Mouse (Mus musculus): ENCODE measurements around the gene Nanp. TPM values are rescaled to one million over a fixed set of nuclear protein-coding genes. Genes with fewer than 3 reads are reported as not detected.

Nanp gene
- total RNA-seq (2012; rRNA removed) (15.6 and 22.2 TPM in 2 replicates), total RNA-seq (2014; rRNA removed) (30.8 and 35.3 TPM in 2 replicates), polyA plus RNA-seq (2012; ENCODE audit: insufficient read length, low read depth) (31.9 and 33.0 TPM in 2 replicates)

- H3K27ac ChIP-seq (ENCODE audit: insufficient read depth, low read depth): peak within 1 kb of the TSS; percentile 29
- H3K9ac ChIP-seq (ENCODE audit: insufficient read depth, low read depth): peak within 1 kb of the TSS; percentile 93
- peak within 1 kb of the TSS; percentile 81 for H3K4me2 ChIP-seq (ENCODE audit: insufficient read depth, low read depth, poor library complexity, severe bottlenecking)
- H3K4me1 ChIP-seq (ENCODE audit: control insufficient read depth in 1 of 2, insufficient read depth in 2 of 2): peaks cover 5 to 23% of the 10 kb centered on the region in 2 experiments; a peak in 2 of 4 replicates
- peaks cover 0 to 7% of the 10 kb centered on the region in 2 experiments for H3K36me3 ChIP-seq (replicated peaks in 1 of 2; ENCODE audit: control insufficient read depth in 1 of 2, insufficient read depth in 1 of 2, low read length in 1 of 2)
- H3K79me2 ChIP-seq (replicated peaks; ENCODE audit: control insufficient read depth, extremely low read depth, insufficient read depth, poor library complexity, severe bottlenecking): peaks cover 26% of the 10 kb centered on the region
- in situ Hi-C loops (cut with MboI; ENCODE audit: low pct_ligation_motif_present, low pct_unique_long_range_greater_than_20kb, low sequenced_read_pairs): no loop called here
- TF ChIP-seq SIN3A (IDR thresholded peaks at IDR 0.05; ENCODE audit: low read length) (peak; percentile 77), ZMIZ1 (IDR thresholded peaks at IDR 0.05; ENCODE audit: low read depth, low read length) (peak; percentile 91), MYC (IDR thresholded peaks at IDR 0.05; ENCODE audit: low read depth, low read length) (0 out of 2 replicates have a peak, but pooled peaks have one; percentile 27), ZNF384 (IDR thresholded peaks at IDR 0.05; ENCODE audit: low read depth, low read length) (no peak), MAX (IDR thresholded peaks at IDR 0.05; ENCODE audit: low read length) (peak; percentile 83), PAX5 (IDR thresholded peaks at IDR 0.05; ENCODE audit: low read length) (no peak), IRF4 (IDR thresholded peaks at IDR 0.05; ENCODE audit: low read depth, low read length) (no peak), POLR2A (IDR thresholded peaks at IDR 0.05; ENCODE audit: low read depth, low read length) (peak; percentile 98), E2F4 (IDR thresholded peaks at IDR 0.05; ENCODE audit: insufficient replicate concordance, low read depth, low read length) (no peak), CTCF (conservative IDR thresholded peaks at IDR 0.05 in 1 of 2, IDR thresholded peaks at IDR 0.05 in 1 of 2; ENCODE audit: low read depth in 2 of 2, low read length in 2 of 2) (no peak), HCFC1 (IDR thresholded peaks at IDR 0.05; ENCODE audit: low read depth, low read length) (peak; percentile 65), CHD1 (IDR thresholded peaks at IDR 0.05; ENCODE audit: low read depth, low read length) (no peak), TCF12 (IDR thresholded peaks at IDR 0.05; ENCODE audit: low read depth, low read length) (peak; percentile 93), BHLHE40 (IDR thresholded peaks at IDR 0.05; ENCODE audit: low read depth, low read length) (peak; percentile 55), ZC3H11A (IDR thresholded peaks at IDR 0.05; ENCODE audit: low read depth, low read length) (no peak), UBTF (IDR thresholded peaks at IDR 0.05; ENCODE audit: low read depth, low read length) (no peak), MXI1 (IDR thresholded peaks at IDR 0.05; ENCODE audit: low read depth, low read length) (peak; percentile 76), RCOR1 (conservative IDR thresholded peaks at IDR 0.05; ENCODE audit: low read depth, low read length) (no peak), MAFK (IDR thresholded peaks at IDR 0.05; ENCODE audit: insufficient replicate concordance, low read length) (no peak), ZKSCAN1 (IDR thresholded peaks at IDR 0.05; ENCODE audit: borderline replicate concordance, low read depth, low read length) (no peak), RAD21 (IDR thresholded peaks at IDR 0.05; ENCODE audit: low read depth, low read length) (no peak), JUND (conservative IDR thresholded peaks at IDR 0.05; ENCODE audit: low read depth, low read length) (no peak), EP300 (IDR thresholded peaks at IDR 0.05; ENCODE audit: low read length) (no peak), GABPA (IDR thresholded peaks at IDR 0.05; ENCODE audit: insufficient replicate concordance, low read depth, low read length) (no peak), KAT2A (IDR thresholded peaks at IDR 0.05; ENCODE audit: insufficient replicate concordance, low read length) (0 out of 2 replicates have a peak, but pooled peaks have one; percentile 62), NELFE (IDR thresholded peaks at IDR 0.05; ENCODE audit: low read depth, low read length) (peak; percentile 97), USF1 (IDR thresholded peaks at IDR 0.05; ENCODE audit: low read depth, low read length) (peak; percentile 91), MEF2A (IDR thresholded peaks at IDR 0.05; ENCODE audit: borderline replicate concordance, low read depth, low read length) (no peak), JUN (IDR thresholded peaks at IDR 0.05; ENCODE audit: insufficient read depth, low read depth, low read length) (no peak), SMC3 (IDR thresholded peaks at IDR 0.05; ENCODE audit: low read depth, low read length) (no peak), ETS1 (conservative IDR thresholded peaks at IDR 0.05; ENCODE audit: low read depth, low read length) (no peak), MAZ (IDR thresholded peaks at IDR 0.05; ENCODE audit: low read depth, low read length) (no peak), NRF1 (IDR thresholded peaks at IDR 0.05; ENCODE audit: low read depth, low read length) (peak; percentile 90), CHD2 (IDR thresholded peaks at IDR 0.05; ENCODE audit: low read length) (peak; percentile 99), POLR2AphosphoS2 (IDR thresholded peaks at IDR 0.05; ENCODE audit: low read depth, low read length) (peak; percentile 81; the same call in 1 of the 2 replicates), ELF1 (IDR thresholded peaks at IDR 0.05; ENCODE audit: low read depth, low read length) (peak; percentile 43; the same call in 1 of the 2 replicates), TBP (conservative IDR thresholded peaks at IDR 0.05; ENCODE audit: low read depth, low read length) (peak; percentile 94), USF2 (conservative IDR thresholded peaks at IDR 0.05; ENCODE audit: low read depth, low read length) (peak; percentile 84)
- peaks cover 3% of the 10 kb centered on the region for H3K27me3 ChIP-seq (replicated peaks)
- peak within 1 kb of the TSS; percentile 71 to 99 (median 98) for H3K4me3 ChIP-seq (replicated peaks in 1 of 3; ENCODE audit: low read depth in 2 of 3, low read length in 2 of 3, poor library complexity in 1 of 3)
- dilution Hi-C loops (cut with MboI; ENCODE audit: extremely low pct_ligation_motif_present, extremely low pct_unique_long_range_greater_than_20kb, low sequenced_read_pairs): no loop called here
- peak; percentile 95 for DNase-seq (ENCODE audit: extremely low read depth)
- no peaks in the 10 kb centered on the region for H3K9me3 ChIP-seq (replicated peaks; ENCODE audit: low read length)
These were observed at the start of gene Nanp, which contains the start of gene Ninl for GRCm38 (mm10) chr2:151039232-151039695. Nanp (minus strand) TSS chr2:151039398. Ninl (minus strand) TSS chr2:151039382.

All from CH12.LX (cell line).